11 mouse cellular contexts compared by ENCODE assay signal in the genomic region with DNA sequence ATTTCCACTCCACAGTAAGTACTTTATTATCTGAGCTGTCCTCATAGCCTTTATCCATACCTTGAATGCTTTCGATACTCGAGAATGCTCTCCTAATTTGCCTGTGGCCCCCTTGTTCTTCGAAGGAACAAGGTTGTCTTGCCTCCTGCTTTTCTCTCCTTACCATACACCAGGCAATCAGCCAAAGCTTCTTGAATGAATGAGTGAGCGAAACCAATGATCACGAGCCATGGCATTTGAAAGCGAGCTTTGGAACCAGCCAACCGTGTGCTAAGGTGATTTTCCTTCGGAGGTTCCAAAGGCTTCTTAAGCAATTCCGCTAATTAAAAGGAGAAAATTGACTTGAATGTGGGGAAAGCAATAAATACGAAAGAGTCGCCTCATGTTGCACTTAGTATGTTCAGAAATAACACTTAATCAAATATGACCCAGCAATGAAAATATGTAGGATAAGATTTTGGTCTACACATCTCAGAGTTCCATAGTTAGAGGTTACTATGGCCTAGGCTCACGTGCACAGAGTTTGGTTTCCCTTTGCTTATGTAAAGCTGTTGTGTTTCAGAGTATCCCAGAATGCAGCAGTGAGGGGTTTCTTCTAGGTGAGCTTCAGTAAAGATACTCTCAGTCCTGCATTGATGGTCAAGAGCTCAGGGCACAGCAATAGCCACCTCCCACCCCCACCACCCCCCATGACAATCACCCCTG.
DNase-seq lines count a peak whose midpoint lies in the region; ATAC-seq lines count a peak whose summit lies in the region.
"Had no signal": no experiment of that assay in that cellular context is flagged by ENCODE, and none has a peak within 500 bp of the region (broad histone marks: within the 10 kb centered on the region; RNA-seq: fewer than 3 reads in every experiment).

No protein-coding gene starts in this region.

- no peak overlapping the region for H3K4me2 ChIP-seq in embryonic facial prominence, embryonic 14.5 days (ENCODE audit: low read depth, low read length)
- H3K4me2 ChIP-seq in hindbrain, embryonic 16.5 days (ENCODE audit: low read length): no peak overlapping the region
- no peak overlapping the region for H3K4me2 ChIP-seq in midbrain, embryonic 12.5 days (replicated peaks)

- H3K9ac ChIP-seq in embryonic facial prominence, embryonic 14.5 days (ENCODE audit: low read depth, low read length): no peak overlapping the region
- no peak overlapping the region for H3K9ac ChIP-seq in hindbrain, embryonic 16.5 days (ENCODE audit: low read depth, low read length)
- no peak overlapping the region for H3K9ac ChIP-seq in midbrain, embryonic 12.5 days (replicated peaks)

- no peaks in the 10 kb centered on the region for H3K9me3 ChIP-seq in embryonic facial prominence, embryonic 14.5 days (ENCODE audit: control insufficient read depth, low read length)
- no peaks in the 10 kb centered on the region for H3K9me3 ChIP-seq in hindbrain, embryonic 16.5 days (ENCODE audit: control insufficient read depth, low read length)
- no peaks in the 10 kb centered on the region for H3K9me3 ChIP-seq in midbrain, embryonic 12.5 days

- H3K27ac ChIP-seq in embryonic facial prominence, embryonic 14.5 days (replicated peaks; ENCODE audit: low read depth, low read length): no peak overlapping the region
- no peak overlapping the region for H3K27ac ChIP-seq in hindbrain, embryonic 16.5 days (ENCODE audit: low read depth, low read length)
- peak overlapping the region; percentile 82 for H3K27ac ChIP-seq in midbrain, embryonic 12.5 days (replicated peaks)
- H3K27ac ChIP-seq: stomach, postnatal 0 days had no signal

- no peaks in the 10 kb centered on the region for H3K36me3 ChIP-seq in embryonic facial prominence, embryonic 14.5 days (ENCODE audit: control insufficient read depth, insufficient read depth, low read length)
- H3K36me3 ChIP-seq in hindbrain, embryonic 16.5 days (ENCODE audit: control insufficient read depth, insufficient read depth, low read length): no peaks in the 10 kb centered on the region
- no peaks in the 10 kb centered on the region for H3K36me3 ChIP-seq in midbrain, embryonic 12.5 days

- peak; percentile 87 for DNase-seq in Muller cell, postnatal 12 days (ENCODE audit: inconsistent ontology term)
- peak; percentile 78 for DNase-seq in embryonic facial prominence, embryonic 14.5 days (ENCODE audit: low spot score)
- no peak for DNase-seq in urinary bladder, postnatal 14 days (ENCODE audit: low spot score)
- DNase-seq in spleen, adult 12 weeks (ENCODE audit: low spot score): no peak
- no peak for DNase-seq in adrenal gland, adult 8-10 months
- DNase-seq: cerebellum, adult 11 months; right cerebral cortex, adult 18-20 months had no signal

- peaks cover 32% of the 10 kb centered on the region for H3K4me1 ChIP-seq in embryonic facial prominence, embryonic 14.5 days (ENCODE audit: control insufficient read depth, insufficient read depth, low read length)
- peaks cover 13% of the 10 kb centered on the region for H3K4me1 ChIP-seq in hindbrain, embryonic 16.5 days (ENCODE audit: control insufficient read depth, insufficient read depth, low read depth, low read length)
- H3K4me1 ChIP-seq in midbrain, embryonic 12.5 days: peaks cover 75% of the 10 kb centered on the region

- WGBS in embryonic facial prominence, embryonic 14.5 days: 81% methylated on average over 12 of the region's 12 CpGs
- 35% methylated on average over 12 of the region's 12 CpGs for WGBS in hindbrain, embryonic 16.5 days
- WGBS in midbrain, embryonic 12.5 days: 40% methylated on average over 12 of the region's 12 CpGs

- no peaks in the 10 kb centered on the region for H3K27me3 ChIP-seq in embryonic facial prominence, embryonic 14.5 days (replicated peaks; ENCODE audit: control insufficient read depth, insufficient read depth, low read length)
- no peaks in the 10 kb centered on the region for H3K27me3 ChIP-seq in hindbrain, embryonic 16.5 days (replicated peaks; ENCODE audit: control insufficient read depth, insufficient read depth, low read length)
- no peaks in the 10 kb centered on the region for H3K27me3 ChIP-seq in midbrain, embryonic 12.5 days

- H3K4me3 ChIP-seq in embryonic facial prominence, embryonic 14.5 days (ENCODE audit: low read depth, low read length): no peak overlapping the region
- no peak overlapping the region for H3K4me3 ChIP-seq in hindbrain, embryonic 16.5 days (ENCODE audit: low read length)
- H3K4me3 ChIP-seq in midbrain, embryonic 12.5 days: no peak overlapping the region

- peak; percentile 50; the same call in 1 of the 2 replicates for ATAC-seq in embryonic facial prominence, embryonic 14.5 days (ENCODE audit: low read depth)
- peak; percentile 4; the same call in 1 of the 2 replicates for ATAC-seq in hindbrain, embryonic 16.5 days
- no peak for ATAC-seq in midbrain, embryonic 12.5 days (ENCODE audit: low FRiP score, low read depth)
- ATAC-seq: activated CD4-positive, CD25-positive, alpha-beta regulatory T cell, adult 4 months had no signal

Comparison
In these comparisons a context has a peak if more than half of its experiments do, and no peak if none do; other contexts are left out.
1. DNase-seq: peak in Muller cell, postnatal 12 days (single experiment) and embryonic facial prominence, embryonic 14.5 days (single experiment); none in urinary bladder, postnatal 14 days (single experiment), spleen, adult 12 weeks (single experiment) and adrenal gland, adult 8-10 months (single experiment).